Comparison of ENCODE assay signal across 8 mouse cellular contexts in genomic region chr9:71895931-71896724, GRCm38 (mm10).
DNase-seq lines count a peak whose midpoint lies in the region; ATAC-seq and TF ChIP-seq lines count a peak whose summit lies in the region.

No protein-coding gene starts in this region.

- no peaks in the 10 kb centered on the region; the same call in 1 of the 2 replicates for H3K4me1 ChIP-seq in liver, adult 2 months (ENCODE audit: control insufficient read depth, insufficient read depth, low read length)
- 0 out of 2 replicates have a peak, but pooled peaks cover 3% of the 10 kb centered on the region for H3K4me1 ChIP-seq in liver, embryonic 12.5 days
- H3K4me1 ChIP-seq in heart, embryonic 14.5 days (ENCODE audit: control insufficient read depth in 2 of 2, insufficient read depth in 2 of 2, low read length in 2 of 2), result peaks cover 0 to 8% of the 10 kb centered on the region in 2 experiments; a peak in 1 of 4 replicates
- peaks cover 13% of the 10 kb centered on the region for H3K4me1 ChIP-seq in limb, embryonic 15.5 days
- peaks cover 56% of the 10 kb centered on the region for H3K4me1 ChIP-seq in neural tube, embryonic 13.5 days (replicated peaks)

- no peaks in the 10 kb centered on the region for H3K9me3 ChIP-seq in liver, embryonic 12.5 days (replicated peaks)
- H3K9me3 ChIP-seq in heart, embryonic 14.5 days (ENCODE audit: control insufficient read depth, low read length), result no peaks in the 10 kb centered on the region
- no peaks in the 10 kb centered on the region for H3K9me3 ChIP-seq in limb, embryonic 15.5 days
- H3K9me3 ChIP-seq in neural tube, embryonic 13.5 days, result no peaks in the 10 kb centered on the region

- 49% methylated on average over 2 of the region's 2 CpGs for WGBS in liver, adult 2 months
- 48% methylated on average over 2 of the region's 2 CpGs for WGBS in liver, embryonic 12.5 days (ENCODE audit: insufficient replicate concordance)
- WGBS in heart, embryonic 14.5 days, result 53% methylated on average over 2 of the region's 2 CpGs
- 20% methylated on average over 2 of the region's 2 CpGs for WGBS in limb, embryonic 15.5 days
- 8% methylated on average over 2 of the region's 2 CpGs for WGBS in neural tube, embryonic 13.5 days

- no peak overlapping the region for H3K27ac ChIP-seq in liver, adult 2 months (replicated peaks; ENCODE audit: insufficient read depth, low read depth, low read length)
- H3K27ac ChIP-seq in liver, embryonic 12.5 days, result no peak overlapping the region
- H3K27ac ChIP-seq in heart, embryonic 14.5 days (replicated peaks in 1 of 2; ENCODE audit: control insufficient read depth in 1 of 2, insufficient read depth in 1 of 2, low read depth in 2 of 2, low read length in 2 of 2), result peak overlapping the region; percentile 42 to 54; a peak in 3 of 4 replicates
- H3K27ac ChIP-seq in limb, embryonic 15.5 days, result peak overlapping the region; percentile 87
- peak overlapping the region; percentile 82 for H3K27ac ChIP-seq in neural tube, embryonic 13.5 days (replicated peaks)

- TF ChIP-seq POLR2A in liver, adult 2 months (IDR thresholded peaks at IDR 0.05; ENCODE audit: extremely low read depth, insufficient read depth, low read length), result no peak

- H3K9ac ChIP-seq in liver, adult 2 months (ENCODE audit: low read depth, low read length), result no peak overlapping the region
- H3K9ac ChIP-seq in liver, embryonic 12.5 days, result no peak overlapping the region
- H3K9ac ChIP-seq in heart, embryonic 14.5 days (ENCODE audit: low read length), result 0 out of 2 replicates have a peak overlapping the region, but pooled peaks have one; percentile 48
- no peak overlapping the region for H3K9ac ChIP-seq in limb, embryonic 15.5 days
- peak overlapping the region; percentile 55 for H3K9ac ChIP-seq in neural tube, embryonic 13.5 days

- H3K4me3 ChIP-seq in liver, adult 2 months (ENCODE audit: insufficient read depth, low read depth, low read length), result no peak overlapping the region
- no peak overlapping the region for H3K4me3 ChIP-seq in liver, embryonic 12.5 days
- H3K4me3 ChIP-seq in heart, embryonic 14.5 days (ENCODE audit: control insufficient read depth in 1 of 2, insufficient read depth in 1 of 2, low read depth in 1 of 2, low read length in 2 of 2), result peak overlapping the region in 1 of 2 experiments; percentile 21; a peak in 1 of 4 replicates
- peak overlapping the region; percentile 36 for H3K4me3 ChIP-seq in limb, embryonic 15.5 days
- peak overlapping the region; percentile 43 for H3K4me3 ChIP-seq in neural tube, embryonic 13.5 days

- no peaks in the 10 kb centered on the region for H3K79me2 ChIP-seq in liver, adult 2 months (ENCODE audit: control insufficient read depth, insufficient read depth, low read length)

- no peak for ATAC-seq in liver, embryonic 12.5 days
- no peak for ATAC-seq in heart, embryonic 14.5 days (ENCODE audit: insufficient number of reproducible peaks, insufficient read depth, low FRiP score, low read depth)
- peak; percentile 79; the same call in 1 of the 2 replicates for ATAC-seq in limb, embryonic 15.5 days (ENCODE audit: insufficient number of reproducible peaks, low FRiP score, low TSS enrichment, low read depth)
- ATAC-seq in neural tube, embryonic 13.5 days (ENCODE audit: low read depth), result peak; percentile 82

- peak; percentile 72 for DNase-seq in liver, adult 2 months (ENCODE audit: extremely low read depth, low read depth, low spot score)
- peak; percentile 85 for DNase-seq in embryo, embryonic 10 days (ENCODE audit: low spot score)
- no peak for DNase-seq in urinary bladder, postnatal 14 days (ENCODE audit: low spot score)
- no peak for DNase-seq in testis, postnatal 14 days (ENCODE audit: low spot score)

- TF ChIP-seq CTCF in liver, adult 2 months (IDR thresholded peaks at IDR 0.05; ENCODE audit: low read depth, low read length), result no peak

- H3K36me3 ChIP-seq in liver, adult 2 months (ENCODE audit: control insufficient read depth, insufficient read depth, low read length), result no peaks in the 10 kb centered on the region
- no peaks in the 10 kb centered on the region for H3K36me3 ChIP-seq in liver, embryonic 12.5 days
- no peaks in the 10 kb centered on the region for H3K36me3 ChIP-seq in heart, embryonic 14.5 days (ENCODE audit: control insufficient read depth, insufficient read depth, low read length)
- no peaks in the 10 kb centered on the region for H3K36me3 ChIP-seq in limb, embryonic 15.5 days
- H3K36me3 ChIP-seq in neural tube, embryonic 13.5 days, result no peaks in the 10 kb centered on the region

- no peak overlapping the region for H3K4me2 ChIP-seq in liver, embryonic 12.5 days
- H3K4me2 ChIP-seq in heart, embryonic 14.5 days (ENCODE audit: low read length), result peak overlapping the region; percentile 2; the same call in 1 of the 2 replicates
- peak overlapping the region; percentile 14; the same call in 1 of the 2 replicates for H3K4me2 ChIP-seq in limb, embryonic 15.5 days
- peak overlapping the region; percentile 63 for H3K4me2 ChIP-seq in neural tube, embryonic 13.5 days

- no peaks in the 10 kb centered on the region for H3K27me3 ChIP-seq in liver, adult 2 months (ENCODE audit: control insufficient read depth, insufficient read depth, low read length)
- H3K27me3 ChIP-seq in liver, embryonic 12.5 days (replicated peaks), result no peaks in the 10 kb centered on the region
- H3K27me3 ChIP-seq in heart, embryonic 14.5 days (ENCODE audit: control insufficient read depth, insufficient read depth, low read length), result no peaks in the 10 kb centered on the region
- H3K27me3 ChIP-seq in limb, embryonic 15.5 days, result no peaks in the 10 kb centered on the region
- H3K27me3 ChIP-seq in neural tube, embryonic 13.5 days, result no peaks in the 10 kb centered on the region

Comparison
In these comparisons a context has a peak if more than half of its experiments do, and no peak if none do; other contexts are left out.
1. DNase-seq: peak in liver, adult 2 months (single experiment) and embryo, embryonic 10 days (single experiment); none in urinary bladder, postnatal 14 days (single experiment) and testis, postnatal 14 days (single experiment).
2. H3K27ac ChIP-seq: peak in heart, embryonic 14.5 days (2 of 2), limb, embryonic 15.5 days (single experiment) and neural tube, embryonic 13.5 days (single experiment); none in liver, adult 2 months (single experiment) and liver, embryonic 12.5 days (single experiment).
3. H3K4me3 ChIP-seq: peak in limb, embryonic 15.5 days (single experiment) and neural tube, embryonic 13.5 days (single experiment); none in liver, adult 2 months (single experiment) and liver, embryonic 12.5 days (single experiment).
4. H3K9ac ChIP-seq: peak in heart, embryonic 14.5 days (single experiment) and neural tube, embryonic 13.5 days (single experiment); none in liver, adult 2 months (single experiment), liver, embryonic 12.5 days (single experiment) and limb, embryonic 15.5 days (single experiment).
5. ATAC-seq: peak in limb, embryonic 15.5 days (single experiment) and neural tube, embryonic 13.5 days (single experiment); none in liver, embryonic 12.5 days (single experiment) and heart, embryonic 14.5 days (single experiment).